Mouse (Mus musculus) megakaryocyte, embryonic 14.5 days (primary cell): ENCODE data around the gene Rplp2.

Source experiments
- FLI1 ChIP-seq: IDR thresholded peaks from 2 replicates; pipeline ENCODE4 v1.6.1; 2012; ENCODE audit warnings: low read length, inconsistent platforms, mixed read lengths
- GATA1 ChIP-seq: IDR thresholded peaks from 3 replicates; pipeline ENCODE4 v1.6.1; 2012; ENCODE audit warnings: mixed read lengths, low read length, inconsistent platforms, borderline replicate concordance

DNA sequence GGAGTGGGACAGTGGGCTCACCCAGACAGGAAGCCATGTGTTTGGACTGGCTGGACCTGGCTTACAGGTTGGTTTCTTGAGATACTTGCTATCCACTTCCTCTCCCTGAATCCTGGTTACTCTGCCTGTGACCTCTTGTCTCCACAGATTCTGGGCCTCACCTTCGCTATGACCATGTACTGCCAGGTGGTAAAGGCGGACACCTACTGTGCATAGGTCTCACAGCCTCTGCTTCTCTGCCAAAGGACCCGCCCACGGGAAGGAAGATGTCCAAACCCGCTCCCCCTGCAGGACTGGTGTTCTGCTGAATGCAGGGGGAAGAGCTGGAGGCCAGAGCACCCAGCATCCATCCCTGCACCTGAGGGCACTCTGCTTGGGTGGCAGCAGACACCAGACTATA, 45.6 kb downstream of the Rplp2 start:
- TF ChIP-seq GATA1, result no peak
- no peak for TF ChIP-seq FLI1
